In genomic region chr1:137332108-137332769, GRCm38 (mm10) we compare ENCODE assay signal across 8 mouse cellular contexts.
DNase-seq lines count a peak whose midpoint lies in the region; ATAC-seq lines count a peak whose summit lies in the region.

No protein-coding gene starts in this region.

- H3K27ac ChIP-seq in heart, embryonic 15.5 days = peak overlapping the region; percentile 32; the same call in 1 of the 2 replicates
- peak overlapping the region; percentile 57 for H3K27ac ChIP-seq in forebrain, embryonic 14.5 days (ENCODE audit: low read depth, low read length)
- H3K27ac ChIP-seq in neural tube, embryonic 15.5 days (replicated peaks) = 0 out of 2 replicates have a peak overlapping the region, but pooled peaks have one; percentile 33

- no peak for ATAC-seq in heart, embryonic 15.5 days (replicated peaks; ENCODE audit: insufficient number of reproducible peaks, insufficient read depth, low FRiP score, low read depth)
- peak; percentile 78 for ATAC-seq in forebrain, embryonic 14.5 days
- peak; percentile 94 for ATAC-seq in neural tube, embryonic 15.5 days (ENCODE audit: low FRiP score)

- H3K27me3 ChIP-seq in heart, embryonic 15.5 days = no peaks in the 10 kb centered on the region
- no peaks in the 10 kb centered on the region for H3K27me3 ChIP-seq in forebrain, embryonic 14.5 days (replicated peaks; ENCODE audit: control insufficient read depth, insufficient read depth, low read length)
- no peaks in the 10 kb centered on the region for H3K27me3 ChIP-seq in neural tube, embryonic 15.5 days (replicated peaks)

- no peaks in the 10 kb centered on the region for H3K9me3 ChIP-seq in heart, embryonic 15.5 days (replicated peaks)
- H3K9me3 ChIP-seq in forebrain, embryonic 14.5 days (replicated peaks; ENCODE audit: control insufficient read depth, low read length) = no peaks in the 10 kb centered on the region
- H3K9me3 ChIP-seq in neural tube, embryonic 15.5 days (replicated peaks) = no peaks in the 10 kb centered on the region

- no peak overlapping the region for H3K4me3 ChIP-seq in heart, embryonic 15.5 days
- H3K4me3 ChIP-seq in forebrain, embryonic 14.5 days (ENCODE audit: low read depth, low read length) = no peak overlapping the region
- H3K4me3 ChIP-seq in neural tube, embryonic 15.5 days (replicated peaks) = no peak overlapping the region

- DNase-seq in heart, adult 11 months = no peak
- peak; percentile 84 for DNase-seq in brain, adult 2 months (ENCODE audit: low read depth, low spot score)
- peak; percentile 86 for DNase-seq in forebrain, embryonic 14.5 days (ENCODE audit: low spot score)
- DNase-seq in left cerebral cortex, postnatal 25 days (ENCODE audit: low spot score in 2 of 2) = peak; percentile 33 to 89
- no peak for DNase-seq in urinary bladder, adult 18-20 months (ENCODE audit: low spot score in 2 of 2)
- DNase-seq in urinary bladder, postnatal 14 days (ENCODE audit: low spot score) = no peak

- peaks cover 2% of the 10 kb centered on the region; the same call in 1 of the 2 replicates for H3K4me1 ChIP-seq in heart, embryonic 15.5 days (replicated peaks)
- H3K4me1 ChIP-seq in forebrain, embryonic 14.5 days (ENCODE audit: control insufficient read depth, insufficient read depth, low read length) = peaks cover 6% of the 10 kb centered on the region; the same call in 1 of the 2 replicates
- peaks cover 12% of the 10 kb centered on the region for H3K4me1 ChIP-seq in neural tube, embryonic 15.5 days

- H3K36me3 ChIP-seq in heart, embryonic 15.5 days = no peaks in the 10 kb centered on the region
- no peaks in the 10 kb centered on the region for H3K36me3 ChIP-seq in forebrain, embryonic 14.5 days (ENCODE audit: control insufficient read depth, insufficient read depth, low read length)
- H3K36me3 ChIP-seq in neural tube, embryonic 15.5 days = no peaks in the 10 kb centered on the region

- intact Hi-C loops in left cerebral cortex, postnatal 25 days (cut with DNase I) = loop anchor here (10.0 kb wide), 2 partner anchors 333 to 633 kb away; no protein-coding TSS in a partner anchor

- H3K4me2 ChIP-seq in heart, embryonic 15.5 days = 0 out of 2 replicates have a peak overlapping the region, but pooled peaks have one; percentile 10
- no peak overlapping the region for H3K4me2 ChIP-seq in forebrain, embryonic 14.5 days (ENCODE audit: low read length)
- peak overlapping the region; percentile 23; the same call in 1 of the 2 replicates for H3K4me2 ChIP-seq in neural tube, embryonic 15.5 days

- 54% methylated on average over 8 of the region's 8 CpGs for WGBS in heart, embryonic 15.5 days
- 51% methylated on average over 8 of the region's 8 CpGs for WGBS in forebrain, embryonic 14.5 days
- 26% methylated on average over 8 of the region's 8 CpGs for WGBS in neural tube, embryonic 15.5 days

- H3K9ac ChIP-seq in heart, embryonic 15.5 days = no peak overlapping the region
- H3K9ac ChIP-seq in forebrain, embryonic 14.5 days (ENCODE audit: low read length) = no peak overlapping the region
- no peak overlapping the region for H3K9ac ChIP-seq in neural tube, embryonic 15.5 days (replicated peaks)

Comparison
In these comparisons a context has a peak if more than half of its experiments do, and no peak if none do; other contexts are left out.
1. DNase-seq: peak in brain, adult 2 months (single experiment), forebrain, embryonic 14.5 days (single experiment) and left cerebral cortex, postnatal 25 days (2 of 2); none in heart, adult 11 months (single experiment), urinary bladder, adult 18-20 months (0 of 2) and urinary bladder, postnatal 14 days (single experiment).
2. Peak in every context shown above with its lines, with median percentiles within 50 percentile points of each other: H3K27ac ChIP-seq.